Mouse (Mus musculus) erythroid progenitor cell, adult 5-6 weeks (primary cell): ENCODE results near the gene Fam120b. TPM values are rescaled to one million over a fixed set of nuclear protein-coding genes. Genes with fewer than 3 reads are reported as not detected.

Experiments
- ATAC-seq: replicated peaks from 2 replicates; pipeline ENCODE4 v1.8.0; 2016; ENCODE audit warnings: moderate number of reproducible peaks, mild to moderate bottlenecking, moderate TSS enrichment, inconsistent platforms; ENCODE audit not compliant: poor library complexity, low FRiP score, severe bottlenecking
- total RNA-seq, 2 experiments: library from RNA; stranded (forward) in 1 of 2; stranded (reverse) in 1 of 2; fragments of 150-400 nt in 1 of 2; fragments of 186-747, 209-891 nt in 1 of 2; gene quantifications; 2 replicates each; pipeline versions ENCODE4 v1.2.3 to v1.2.4; 2015 to 2017; ENCODE audit warnings: low replicate concordance in 2 of 2

Fam120b gene
- total RNA-seq, 2 experiments from 2014 or later: 2.9 to 5.9 TPM

DNA sequence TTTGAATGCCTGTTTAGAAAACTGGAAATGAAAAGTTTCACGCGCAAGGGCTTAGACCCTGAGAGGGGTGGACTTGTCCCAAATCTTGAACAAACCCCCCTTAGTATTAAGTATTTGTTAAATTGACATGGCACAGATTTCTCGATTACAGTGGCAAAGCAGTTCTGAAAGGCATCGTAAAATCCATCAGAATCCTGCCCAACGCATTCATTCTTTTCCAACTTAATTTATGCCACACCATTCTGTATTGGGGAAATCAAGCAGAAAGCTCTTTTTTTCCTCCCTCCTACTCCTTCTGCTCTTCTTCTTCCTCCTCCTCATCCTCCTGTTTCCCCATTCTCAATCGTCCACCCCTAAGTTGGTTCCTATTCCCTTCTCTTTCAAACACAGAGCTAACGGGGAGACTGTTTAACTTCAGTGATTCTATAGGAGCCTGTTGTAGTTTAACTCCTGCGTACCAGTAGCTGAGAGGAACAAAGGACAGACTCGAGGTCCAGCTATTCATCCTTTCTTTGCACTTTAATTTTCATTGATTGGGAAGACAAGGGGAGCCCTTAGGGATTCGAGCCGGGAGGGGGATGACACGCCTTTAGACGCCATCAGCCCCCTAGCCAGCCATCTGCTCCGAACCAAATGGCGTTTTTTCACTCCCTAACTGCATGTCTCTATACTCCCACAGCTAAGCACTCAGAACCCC lies 17.4 kb upstream of the Fam120b start:
- ATAC-seq: no peak

GRCm38 (mm10) chr17:15379741-15380526 lies 16.1 kb upstream of the Fam120b start:
- no peak for ATAC-seq

DNA sequence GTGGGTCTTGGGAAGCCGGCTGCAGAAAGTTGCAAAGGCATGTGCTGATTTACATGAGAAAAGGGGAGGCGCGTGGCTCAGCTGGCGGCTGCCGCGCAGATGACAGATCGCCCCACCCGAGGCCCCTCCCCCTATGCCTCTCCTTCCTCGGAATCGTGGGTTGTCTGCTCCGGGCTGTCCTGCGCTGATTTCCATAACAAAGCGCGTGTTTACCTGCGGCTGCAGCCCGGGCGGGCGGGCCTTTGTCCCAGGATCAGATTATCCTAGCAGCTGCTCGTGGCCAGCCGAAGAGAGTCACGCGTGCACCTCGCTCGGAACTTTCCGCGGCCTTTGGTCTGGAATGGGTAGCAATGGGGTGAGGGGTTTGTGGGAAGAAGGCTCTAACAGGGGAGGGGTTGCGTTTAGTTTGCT lies 15.4 kb upstream of the Fam120b start:
- ATAC-seq: no peak

- ATAC-seq: no peak
These were observed 14.7 kb upstream of the Fam120b start for GRCm38 (mm10) chr17:15381092-15381860.

DNA sequence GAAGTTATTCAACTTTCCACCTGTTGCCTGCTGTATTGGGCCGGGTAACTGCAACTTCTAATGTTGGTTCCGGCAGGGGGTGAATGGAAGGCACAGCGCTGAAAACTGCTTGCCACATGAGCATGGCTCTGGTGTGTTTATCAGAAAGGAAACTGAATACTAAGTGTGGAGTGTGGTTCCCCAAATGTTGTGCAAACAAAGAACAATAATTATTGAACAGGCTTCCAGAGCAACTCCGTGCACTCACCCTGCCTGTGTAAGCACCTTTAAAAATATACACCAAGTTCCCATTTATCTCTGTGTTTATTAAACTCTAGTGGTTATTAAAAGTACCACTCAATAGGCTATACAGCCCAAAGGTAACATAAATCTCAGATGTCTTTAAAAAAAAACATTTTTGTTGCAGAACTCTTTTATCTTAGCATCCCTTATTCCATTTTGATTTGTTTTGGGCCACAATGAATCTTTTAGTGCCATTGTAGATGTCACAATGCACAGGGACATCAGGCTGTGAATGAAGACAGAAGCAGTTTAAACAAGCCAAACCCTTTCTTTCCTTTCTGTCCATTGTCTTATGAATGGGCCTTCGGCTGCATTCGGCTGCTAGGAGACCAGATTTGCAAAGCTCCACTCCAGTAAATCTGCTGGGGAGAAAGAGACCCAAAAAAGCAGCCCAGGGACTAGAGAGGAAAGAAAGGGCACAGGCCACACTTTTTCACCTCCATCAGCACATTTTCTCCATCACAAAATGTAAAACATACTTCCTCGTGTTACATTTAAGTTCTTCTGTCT lies 13.9 kb upstream of the Fam120b start:
- ATAC-seq: no peak

- no peak for ATAC-seq
These were observed 12.6 kb upstream of the Fam120b start for GRCm38 (mm10) chr17:15383360-15383759.

DNA sequence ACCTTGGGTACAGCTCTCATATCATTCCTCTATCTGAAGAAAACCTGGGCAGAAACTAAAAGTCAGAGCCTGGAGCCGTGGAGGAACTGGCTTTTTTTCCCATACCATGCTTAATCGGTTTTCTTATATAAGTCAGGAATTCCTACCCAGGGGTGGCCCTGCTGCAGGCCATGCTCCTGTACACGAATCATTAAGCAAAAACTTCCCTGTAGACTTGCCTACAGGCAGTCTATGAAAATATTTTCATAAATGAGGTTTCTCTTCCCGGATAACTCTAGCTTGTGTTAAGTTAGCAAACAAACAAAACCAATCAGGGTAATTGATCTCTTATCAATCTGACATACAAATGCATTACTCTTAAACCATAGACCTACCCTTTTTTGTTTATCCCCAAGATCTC lies 7.1 kb upstream of the Fam120b start:
- ATAC-seq: no peak

GRCm38 (mm10) chr17:15389356-15389755 lies 6.6 kb upstream of the Fam120b start:
- no peak for ATAC-seq

DNA sequence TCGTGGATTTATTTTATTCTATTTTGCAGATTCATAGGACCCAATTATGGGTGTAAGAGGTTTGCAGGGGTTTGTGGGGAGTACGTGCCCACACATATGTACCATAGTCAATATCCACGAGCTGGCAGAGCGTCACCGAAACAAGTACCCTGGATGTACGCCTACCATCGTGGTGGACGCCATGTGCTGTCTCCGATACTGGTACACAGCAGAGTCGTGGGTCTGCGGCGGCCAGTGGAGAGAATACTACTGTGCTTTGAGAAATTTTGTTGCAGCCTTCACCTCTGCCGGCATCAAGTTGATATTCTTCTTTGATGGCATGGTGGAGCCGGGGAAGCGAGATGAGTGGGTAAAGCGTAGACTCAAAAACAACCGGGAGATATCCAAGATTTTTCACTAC lies 5.7 kb downstream of the Fam120b start:
- ATAC-seq: no peak

DNA sequence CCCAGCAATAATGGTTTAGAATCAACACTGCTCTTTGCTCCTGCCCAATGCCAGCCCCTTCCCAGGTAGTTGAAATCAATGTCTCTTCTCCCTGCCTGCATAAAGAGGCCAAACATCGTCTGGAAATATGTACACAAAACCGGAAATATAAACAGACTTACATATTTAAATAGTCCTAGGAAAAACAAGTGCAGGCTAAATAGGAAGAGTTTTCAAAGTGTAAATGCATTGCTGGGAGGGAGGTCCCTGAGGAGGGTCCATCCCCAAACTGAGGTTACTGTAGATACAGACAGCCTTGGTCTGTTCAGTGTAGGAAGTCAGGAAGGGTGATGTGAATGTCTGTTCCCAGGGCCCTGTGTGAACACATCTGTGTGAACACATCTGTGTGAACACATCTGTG lies 10.6 kb downstream of the Fam120b start:
- no peak for ATAC-seq

DNA sequence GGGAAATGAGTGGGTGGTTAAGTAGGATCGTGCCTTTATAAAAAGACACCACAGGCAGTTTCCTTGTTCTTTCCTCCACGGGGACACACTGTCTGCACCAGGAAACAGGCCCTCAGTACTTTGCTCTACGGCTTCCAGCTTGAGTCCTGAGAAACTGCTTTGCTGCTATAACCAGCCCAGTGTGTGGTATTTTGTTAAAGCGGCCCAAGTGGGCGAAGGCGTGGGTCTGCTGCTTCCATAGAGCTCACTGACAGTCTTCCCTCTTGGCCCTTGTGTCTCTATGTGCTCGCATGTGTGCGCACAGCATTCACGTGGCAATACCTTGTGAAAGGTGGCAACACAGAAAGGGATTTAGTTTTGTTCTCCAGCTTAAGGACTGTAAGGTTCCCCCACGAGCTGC lies 13.3 kb downstream of the Fam120b start:
- no peak for ATAC-seq

DNA sequence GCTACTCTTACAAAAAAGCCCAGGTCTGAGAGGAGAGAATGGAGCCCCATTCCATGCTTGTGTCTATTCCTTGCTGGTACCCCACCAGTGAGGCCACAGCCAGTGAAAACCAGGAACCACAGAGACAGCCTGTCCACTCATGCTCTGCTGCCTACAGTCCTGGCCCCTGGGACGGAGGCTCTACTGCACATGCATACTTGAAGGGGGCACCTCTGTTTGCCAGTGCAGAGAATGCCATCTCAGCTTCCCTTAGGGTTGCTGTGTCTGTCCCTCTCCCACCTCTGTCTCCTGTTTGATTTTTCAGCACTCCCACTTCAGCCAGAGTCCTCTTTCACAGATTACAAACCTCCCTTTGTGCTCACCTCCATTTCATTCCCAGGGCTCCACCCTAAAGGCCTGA lies 14.9 kb downstream of the Fam120b start:
- ATAC-seq: no peak

DNA sequence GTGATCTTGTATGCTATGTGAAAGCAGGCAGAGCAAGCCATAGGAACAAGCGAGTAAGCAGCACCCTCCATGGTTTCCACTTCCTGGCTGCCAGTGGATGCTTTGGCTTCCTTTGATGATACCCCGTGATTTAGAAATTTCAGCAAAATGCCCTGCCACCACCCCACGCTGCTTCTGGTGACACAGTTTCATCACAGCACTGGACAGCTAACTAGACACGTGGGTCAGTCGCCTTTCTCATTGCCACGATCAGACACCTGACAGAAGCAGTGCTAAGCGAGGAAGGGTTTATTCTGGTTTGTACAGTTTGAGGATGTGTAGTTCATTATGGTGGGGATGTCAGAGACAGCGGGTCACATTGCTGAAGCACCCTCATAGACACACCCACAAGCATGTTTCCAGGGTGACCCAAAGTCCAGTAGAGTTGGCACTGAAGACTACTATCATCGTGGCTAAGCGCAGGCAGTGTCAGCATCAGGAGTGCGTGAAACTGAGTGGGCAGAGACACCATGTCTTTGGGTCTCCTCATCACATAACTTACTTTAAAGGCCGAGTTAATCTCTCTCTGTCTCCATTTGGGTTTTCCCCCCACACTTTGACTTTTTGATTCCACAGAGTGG lies 20.7 kb downstream of the Fam120b start:
- no peak for ATAC-seq

DNA sequence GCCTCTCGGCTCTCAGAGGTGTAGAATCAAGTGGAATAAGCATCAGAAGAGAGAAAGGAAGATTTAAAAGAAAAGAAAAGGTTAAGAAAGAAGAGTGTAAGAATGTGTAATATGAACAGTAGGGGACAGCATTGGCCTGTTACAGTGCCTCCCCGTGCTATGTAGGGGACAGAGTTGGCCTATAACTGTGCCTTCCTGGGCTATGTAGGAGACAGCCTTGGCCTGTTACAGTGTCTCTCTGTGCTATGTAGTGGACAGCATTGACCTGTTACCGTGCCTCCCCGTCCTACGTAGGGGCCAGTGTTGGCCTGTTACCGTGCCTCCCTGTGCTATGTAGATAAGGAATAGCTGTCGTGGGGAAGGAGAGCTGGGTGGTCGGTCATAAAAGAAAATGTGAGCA lies 23.5 kb downstream of the Fam120b start:
- ATAC-seq: no peak

DNA sequence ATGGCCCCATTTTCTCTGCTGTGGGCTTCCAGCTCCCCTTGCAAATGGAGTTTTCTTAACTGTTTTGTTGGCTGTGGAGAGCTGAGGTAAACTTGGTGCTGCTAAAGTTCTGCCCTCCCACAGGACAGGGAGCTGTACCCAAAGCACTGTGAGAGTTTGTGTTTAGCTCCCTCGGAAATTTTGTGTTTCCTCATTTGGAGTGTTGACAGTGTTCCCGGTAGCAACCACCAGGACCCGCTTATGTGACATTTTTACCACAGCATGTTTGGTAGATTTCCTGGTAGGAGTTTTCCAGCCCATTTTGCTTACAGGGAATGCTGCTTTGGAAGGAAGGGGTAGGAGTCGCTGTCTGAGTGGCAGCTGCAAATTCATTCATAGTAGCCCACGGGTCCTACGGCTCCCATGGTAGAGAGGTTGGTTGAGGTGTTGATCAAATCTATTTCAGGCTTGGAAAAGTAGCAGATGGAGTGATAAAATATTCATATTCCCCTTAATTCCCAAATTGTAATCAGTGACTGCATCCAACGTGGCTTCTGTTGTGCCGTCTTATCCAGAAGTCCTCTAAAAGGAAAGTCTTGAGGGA lies 24.1 kb downstream of the Fam120b start:
- no peak for ATAC-seq

- ATAC-seq: no peak
These were observed 25.4 kb downstream of the Fam120b start for GRCm38 (mm10) chr17:15421446-15421845.

- ATAC-seq: no peak
These were observed 26.7 kb downstream of the Fam120b start for GRCm38 (mm10) chr17:15422666-15423065.

- ATAC-seq: no peak
These were observed 27.2 kb downstream of the Fam120b start for GRCm38 (mm10) chr17:15423080-15423765.

- no peak for ATAC-seq
These were observed 29.9 kb downstream of the Fam120b start for GRCm38 (mm10) chr17:15425931-15426330.
